Mouse (Mus musculus) liver, postnatal 0 days (tissue): Measurements from ENCODE around the gene Il17re.

ENCODE experiments used
- CTCF ChIP-seq: sonication (generic); IDR thresholded peaks from 2 replicates; pipeline ENCODE4 v1.5.1; 2016; ENCODE audit warnings: antibody characterized with exemption, low read depth
- EP300 ChIP-seq: IDR thresholded peaks from 2 replicates; pipeline ENCODE4 v1.6.1; 2016; ENCODE audit warnings: antibody characterized with exemption, low read depth, mild to moderate bottlenecking

- TF ChIP-seq CTCF = no peak
- no peak for TF ChIP-seq EP300
These were observed 39.1 kb upstream of the Il17re start, which contains the start of gene Rpusd3 for GRCm38 (mm10) chr6:113419199-113419587.
